Mouse (Mus musculus): ENCODE measurements around the gene Gstp2.

GRCm38 (mm10) chr19:3996747-3997146 lies 49.1 kb downstream of the Gstp2 start:
- TF ChIP-seq POLR2A (IDR thresholded peaks at IDR 0.05; ENCODE audit: insufficient read length, low read depth) (no peak), TCF12 (IDR thresholded peaks at IDR 0.05; ENCODE audit: insufficient read depth, poor library complexity, severe bottlenecking) (no peak), TCF3 (IDR thresholded peaks at IDR 0.05; ENCODE audit: insufficient read length, low read depth) (no peak), SRF (IDR thresholded peaks at IDR 0.05; ENCODE audit: control insufficient read depth, insufficient read length, low read depth) (no peak), USF1 (IDR thresholded peaks at IDR 0.05; ENCODE audit: low read depth) (no peak), MYOD1 (IDR thresholded peaks at IDR 0.05; ENCODE audit: control insufficient read depth in 1 of 3, insufficient read length in 2 of 3, low read depth in 2 of 3) (no peak), POLR2AphosphoS2 (IDR thresholded peaks at IDR 0.05; ENCODE audit: insufficient read length, low read depth) (no peak), MAX (IDR thresholded peaks at IDR 0.05; ENCODE audit: low read depth) (no peak), REST (IDR thresholded peaks at IDR 0.05; ENCODE audit: insufficient read depth, insufficient read length) (no peak), CEBPB (IDR thresholded peaks at IDR 0.05; ENCODE audit: insufficient read depth, poor library complexity, severe bottlenecking) (no peak)

Measured in myocyte (in vitro differentiated cells).